Mouse (Mus musculus): ENCODE data around the gene Fgfr2.

The Fgfr2 gene

GRCm38 (mm10) chr7:132123211-132123610 lies 999.9 kb downstream of the Fgfr2 start:
- DNase-seq (ENCODE audit: low read depth, low spot score): no peak

DNA sequence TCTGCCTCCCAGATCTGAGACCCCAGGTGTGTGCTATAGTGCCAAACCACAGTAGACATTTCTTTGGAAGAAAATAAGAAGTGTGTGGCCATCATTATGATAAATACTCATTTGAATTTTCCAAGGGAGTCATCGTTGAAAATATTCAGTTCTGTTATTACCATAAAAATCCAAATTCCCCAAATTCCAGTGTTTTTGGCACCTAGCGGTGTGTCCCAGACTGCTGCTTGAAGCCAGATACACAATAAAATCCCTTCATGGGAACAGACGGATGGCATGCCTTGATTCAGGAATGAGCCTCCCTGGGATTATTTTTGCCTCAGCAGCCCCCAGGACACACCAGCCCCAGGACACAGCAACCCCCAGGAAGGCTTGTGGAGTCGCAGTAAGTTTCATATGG lies 1003.3 kb downstream of the Fgfr2 start:
- DNase-seq (ENCODE audit: low read depth, low spot score): no peak

- no peak for DNase-seq (ENCODE audit: low read depth, low spot score)
Observed at GRCm38 (mm10) chr7:132111770-132112169, 1011.4 kb downstream of the Fgfr2 start.

- no peak for DNase-seq (ENCODE audit: low read depth, low spot score)
Observed at GRCm38 (mm10) chr7:132110308-132110707, 1012.8 kb downstream of the Fgfr2 start.

- DNase-seq (ENCODE audit: low read depth, low spot score): no peak
Observed at GRCm38 (mm10) chr7:132106891-132107290, 1016.3 kb downstream of the Fgfr2 start.

- DNase-seq (ENCODE audit: low read depth, low spot score): peak; percentile 52
Observed at GRCm38 (mm10) chr7:132105326-132105725, 1017.8 kb downstream of the Fgfr2 start.

- DNase-seq (ENCODE audit: low read depth, low spot score): no peak
Observed at GRCm38 (mm10) chr7:132098441-132098840, 1024.7 kb downstream of the Fgfr2 start.

DNA sequence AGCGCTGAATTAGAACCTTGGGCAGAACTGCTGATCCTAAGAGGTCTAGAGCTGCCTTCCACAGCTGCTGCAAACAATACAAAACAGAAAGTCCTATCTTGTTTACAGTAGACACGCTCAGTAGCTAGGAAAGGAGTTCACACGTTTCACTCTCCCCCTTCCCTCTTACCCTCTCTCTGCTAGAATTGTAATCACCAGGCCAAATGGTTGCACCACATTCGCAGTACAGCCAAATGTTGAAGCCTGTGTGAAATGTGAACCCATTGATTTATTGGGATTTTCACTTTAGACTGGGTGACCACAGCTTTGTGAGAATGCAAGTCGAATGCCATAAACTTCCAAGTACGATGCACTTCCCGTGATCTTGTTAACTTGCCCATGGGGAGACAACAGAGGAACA lies 1028.5 kb downstream of the Fgfr2 start:
- no peak for DNase-seq (ENCODE audit: low read depth, low spot score)

DNA sequence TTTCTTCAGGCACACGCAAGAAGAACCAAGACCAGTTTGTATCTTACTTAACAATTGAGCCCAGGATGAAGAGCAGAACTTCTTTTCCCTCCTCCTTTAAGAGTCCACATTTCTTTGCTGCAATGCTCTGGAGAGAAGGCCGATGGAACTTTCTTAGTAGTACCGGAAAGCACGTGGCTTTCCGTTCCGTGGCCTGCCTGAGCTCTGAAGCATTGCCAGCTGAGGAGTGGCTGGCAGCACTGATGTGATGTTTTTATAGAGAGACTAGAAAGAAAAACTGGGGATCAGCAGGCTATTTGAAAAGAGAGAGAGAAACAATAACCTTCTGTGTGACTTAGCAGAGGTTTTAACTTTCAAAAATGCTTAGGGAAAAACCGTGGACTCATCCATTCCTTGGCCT lies 1031.6 kb downstream of the Fgfr2 start:
- DNase-seq (ENCODE audit: low read depth, low spot score): no peak

DNA sequence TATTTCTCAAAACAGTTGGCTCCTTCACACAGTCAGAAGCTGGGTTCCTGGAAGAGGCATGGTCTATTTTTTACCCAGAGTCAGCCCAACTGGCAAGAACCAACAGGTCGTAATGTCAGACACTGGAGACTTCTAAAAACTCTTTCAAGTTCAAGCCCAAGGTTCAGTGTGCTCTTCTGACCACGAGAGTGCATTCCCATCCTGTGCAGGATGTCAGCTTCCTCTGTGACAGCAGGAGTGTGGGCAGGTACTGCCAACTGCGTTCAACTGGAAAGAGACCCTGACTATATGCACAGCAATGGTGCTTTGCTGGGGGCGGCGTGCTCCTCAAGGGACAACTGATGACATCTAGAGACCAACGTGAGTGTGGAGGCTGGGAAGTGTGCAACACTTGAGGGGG lies 1034.5 kb downstream of the Fgfr2 start:
- no peak for DNase-seq (ENCODE audit: low read depth, low spot score)

GRCm38 (mm10) chr7:132088181-132088580 lies 1035.0 kb downstream of the Fgfr2 start:
- DNase-seq (ENCODE audit: low read depth, low spot score): no peak

GRCm38 (mm10) chr7:132075825-132076224 lies 1047.3 kb downstream of the Fgfr2 start:
- no peak for DNase-seq (ENCODE audit: low read depth, low spot score)

GRCm38 (mm10) chr7:132074503-132074902 lies 1048.6 kb downstream of the Fgfr2 start:
- DNase-seq (ENCODE audit: low read depth, low spot score): no peak

DNA sequence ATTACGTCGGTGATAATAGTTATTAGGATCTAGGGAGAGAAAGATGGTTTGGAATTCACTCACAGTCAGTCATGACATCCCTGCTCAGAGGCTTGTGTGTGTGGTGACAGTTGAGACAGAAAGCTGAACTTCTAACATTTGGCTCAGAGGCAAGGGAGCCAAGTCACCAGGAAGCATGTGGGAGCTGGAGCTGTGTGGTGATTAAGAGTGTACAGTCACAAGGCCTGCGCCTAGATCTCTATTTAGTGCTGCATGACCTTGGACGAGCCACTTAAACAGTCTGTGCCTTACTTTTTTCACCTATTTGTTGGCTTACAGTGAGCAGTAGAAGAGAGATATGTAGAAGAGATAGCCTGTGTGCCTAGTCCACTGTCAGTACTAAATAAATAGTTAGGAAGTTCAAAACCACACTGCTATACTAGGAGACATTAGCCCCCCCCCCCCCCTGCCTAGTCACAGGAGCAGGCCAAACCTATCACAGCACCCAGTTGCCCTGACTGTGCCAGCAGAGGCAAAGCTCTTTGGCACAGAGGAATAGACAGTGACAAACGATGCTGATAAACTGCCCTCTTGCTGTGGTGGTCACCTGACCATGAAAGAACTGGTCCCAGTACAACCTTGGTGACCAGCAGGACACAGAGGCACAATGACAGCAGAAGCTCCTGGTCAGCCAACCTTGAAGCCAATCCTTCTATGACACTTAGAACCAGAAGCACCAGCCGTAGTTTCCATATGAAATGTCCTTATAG lies 1052.1 kb downstream of the Fgfr2 start:
- DNase-seq (ENCODE audit: low read depth, low spot score): no peak

- DNase-seq (ENCODE audit: low read depth, low spot score): no peak
Observed at GRCm38 (mm10) chr7:132067951-132068350, 1055.2 kb downstream of the Fgfr2 start.

DNA sequence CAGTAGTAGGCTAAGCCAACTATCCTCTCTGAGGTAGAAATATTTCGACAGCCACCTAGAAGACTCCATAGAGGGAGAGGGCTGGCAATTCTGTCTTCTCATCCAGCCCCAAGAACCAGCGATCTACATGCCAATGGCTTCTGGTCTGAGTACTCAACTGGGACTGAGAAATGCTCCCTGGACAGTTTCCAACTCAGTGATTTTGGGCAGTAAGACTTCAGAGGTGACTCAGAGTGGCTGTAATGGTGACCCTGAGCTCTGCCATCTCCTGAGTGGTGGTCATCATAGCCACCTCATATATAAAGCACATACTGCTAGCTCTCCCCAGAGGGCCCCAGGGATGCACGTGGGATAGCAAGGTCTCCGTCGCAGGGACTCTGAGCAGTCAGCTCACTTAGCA lies 1055.6 kb downstream of the Fgfr2 start:
- no peak for DNase-seq (ENCODE audit: low read depth, low spot score)

DNA sequence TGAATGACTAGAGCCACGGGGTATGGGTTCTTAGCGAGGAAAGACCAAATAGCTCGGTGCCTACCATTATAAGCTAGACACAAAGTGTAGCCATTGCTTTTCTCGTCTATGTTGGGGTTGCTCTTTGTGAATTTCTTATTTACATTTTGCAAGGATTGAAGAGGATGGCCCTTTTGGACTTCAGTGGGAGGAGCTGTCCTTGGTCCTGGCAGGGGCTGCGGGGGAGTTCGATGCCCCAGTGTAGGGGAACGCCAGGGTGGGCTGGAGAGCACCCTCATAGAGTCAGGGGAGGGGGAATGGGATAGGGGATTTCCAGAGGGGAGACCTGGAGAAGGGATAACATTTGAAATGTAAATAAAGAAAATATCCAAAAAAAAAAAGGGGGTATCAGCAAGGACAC lies 1063.0 kb downstream of the Fgfr2 start:
- DNase-seq (ENCODE audit: low read depth, low spot score): peak; percentile 7

- no peak for DNase-seq (ENCODE audit: low read depth, low spot score)
Observed at GRCm38 (mm10) chr7:132056565-132056964, 1066.6 kb downstream of the Fgfr2 start.

DNA sequence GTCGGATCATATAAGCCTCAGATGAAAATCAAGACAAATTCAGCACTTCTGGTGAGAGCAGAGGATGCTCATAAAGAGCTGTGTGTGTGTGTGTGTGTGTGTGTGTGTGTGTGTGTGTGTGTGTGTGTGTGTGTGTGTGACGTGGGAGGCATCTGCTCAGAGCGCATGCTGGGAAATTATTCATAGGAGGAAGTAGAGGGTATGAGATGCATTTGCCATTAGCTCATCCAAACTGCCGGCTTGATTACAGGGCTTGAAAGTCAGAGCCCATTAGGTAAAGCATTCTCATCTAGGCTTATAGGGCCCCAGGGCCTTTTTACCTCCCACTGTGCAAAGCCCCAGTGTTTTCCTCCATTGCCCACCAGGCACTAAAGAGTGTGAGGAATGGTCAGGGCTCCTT lies 1076.5 kb downstream of the Fgfr2 start:
- DNase-seq (ENCODE audit: low read depth, low spot score): no peak

DNA sequence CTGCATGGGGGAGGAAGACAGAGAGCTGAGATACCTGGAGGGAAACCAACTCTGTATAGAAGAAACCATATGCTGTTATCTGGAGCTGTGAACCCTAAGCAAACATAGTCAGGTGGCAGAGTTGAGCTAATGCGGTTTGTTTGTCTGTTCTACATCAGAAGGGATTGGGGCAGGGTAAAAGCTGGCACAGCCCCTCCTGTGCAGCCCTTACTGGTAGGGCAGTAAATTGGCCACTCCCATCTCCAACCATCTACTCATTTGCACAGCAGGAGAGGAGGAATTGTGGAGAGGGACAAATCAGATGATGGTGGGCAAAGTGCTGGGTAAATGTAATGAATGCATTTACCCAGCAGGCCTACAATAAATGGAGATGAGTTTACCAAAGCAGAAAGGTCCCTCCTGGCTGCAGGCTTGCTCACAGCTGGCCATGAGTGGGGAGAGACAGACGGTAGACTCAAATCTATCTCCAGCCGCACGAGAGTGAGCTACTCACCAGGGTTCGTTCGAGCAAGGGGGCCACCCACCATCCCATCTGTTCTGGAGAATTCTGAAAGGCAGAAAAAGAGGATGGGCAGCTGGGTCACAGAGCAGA lies 1091.1 kb downstream of the Fgfr2 start:
- no peak for DNase-seq (ENCODE audit: low read depth, low spot score)

GRCm38 (mm10) chr7:132026671-132027070 lies 1096.5 kb downstream of the Fgfr2 start:
- DNase-seq (ENCODE audit: low read depth, low spot score): no peak

DNA sequence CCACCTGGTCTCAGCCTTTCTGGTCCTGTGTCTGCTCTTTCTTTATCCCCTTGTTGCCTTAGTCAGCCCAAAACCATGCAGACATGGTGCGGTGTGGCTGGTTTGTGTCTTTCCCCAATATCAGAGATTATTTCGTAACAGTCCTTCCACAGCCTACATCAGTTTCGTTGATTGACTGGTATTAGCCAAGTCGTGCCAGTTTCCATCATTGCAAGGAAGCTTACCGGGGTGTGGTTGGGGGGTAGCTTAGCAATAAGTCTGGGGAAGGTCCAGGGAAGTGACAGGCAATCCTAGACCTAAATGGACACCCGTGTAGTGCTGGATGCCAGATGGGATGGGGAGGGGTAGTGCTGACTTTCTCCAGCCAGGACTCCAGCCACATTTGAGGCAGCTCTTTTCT lies 1097.6 kb downstream of the Fgfr2 start:
- DNase-seq (ENCODE audit: low read depth, low spot score): no peak

DNA sequence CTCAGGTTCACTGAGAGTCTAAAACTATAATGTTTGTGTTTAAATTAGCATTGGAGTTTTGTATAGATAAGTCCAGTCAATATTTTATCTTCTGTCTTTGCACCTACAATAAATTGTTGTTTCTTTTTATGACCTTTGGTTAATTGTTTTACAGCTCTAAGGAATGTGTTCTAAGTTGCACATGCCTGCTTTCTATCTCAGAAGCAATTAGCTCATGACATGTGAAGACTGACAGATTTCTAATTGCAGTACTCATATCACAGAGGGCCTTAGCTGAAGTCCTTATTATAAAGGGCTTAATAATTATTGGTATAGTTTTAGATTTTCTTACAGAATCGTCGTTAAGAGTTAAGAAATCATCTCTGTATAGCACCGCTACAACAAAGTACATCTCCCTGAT lies 1107.2 kb downstream of the Fgfr2 start:
- no peak for DNase-seq (ENCODE audit: low read depth, low spot score)

GRCm38 (mm10) chr7:132015193-132015592 lies 1108.0 kb downstream of the Fgfr2 start:
- peak; percentile 62 for DNase-seq (ENCODE audit: low read depth, low spot score)

Measured in ZHBTc4 (cell line).